Mouse (Mus musculus) midbrain, embryonic 14.5 days (tissue): ENCODE measurements at regions not wholly inside any gene's neighbourhood (a gene's known extent, or its start where the extent isn't known, plus 50 kb on each side); places are given as distances from the start of the nearest gene placed in this dataset.

Experiments used
- ATAC-seq: fragments of 200-750 bp; cut with Nextera tagmentation; 2 replicates; pipeline ENCODE4 v1.8.0; 2017; ENCODE audit warnings: moderate number of reproducible peaks, moderate library complexity; ENCODE audit not compliant: low FRiP score, low TSS enrichment
- DNase-seq: peaks from one replicate; pipeline ENCODE4 v3.0.0-alpha.2; 2015
- H3K27ac ChIP-seq: fragments of 300-500 bp; sonication (generic); replicated peaks from 2 replicates; pipeline ENCODE4 v1.5.1; 2014; ENCODE audit warnings: mild to moderate bottlenecking, low read depth, low read length, moderate library complexity
- H3K27me3 ChIP-seq: fragments of 300-500 bp; sonication (generic); 2 replicates; pipeline ENCODE4 v1.6.1; 2014; ENCODE audit warnings: low read length, control low read depth, mixed read lengths; ENCODE audit not compliant: control insufficient read depth, insufficient read depth
- H3K36me3 ChIP-seq: fragments of 300-500 bp; sonication (generic); 2 replicates; pipeline ENCODE4 v1.6.1; 2014; ENCODE audit warnings: low read length, control low read depth; ENCODE audit not compliant: control insufficient read depth, insufficient read depth
- H3K4me1 ChIP-seq: fragments of 300-500 bp; sonication (generic); 2 replicates; pipeline ENCODE4 v1.6.1; 2014; ENCODE audit warnings: mild to moderate bottlenecking, antibody characterized with exemption, low read length, control low read depth; ENCODE audit not compliant: control insufficient read depth, insufficient read depth
- H3K4me2 ChIP-seq: fragments of 300-500 bp; sonication (generic); 2 replicates; pipeline ENCODE4 v1.6.1; 2014; ENCODE audit warnings: mild to moderate bottlenecking, low read length, moderate library complexity
- H3K4me3 ChIP-seq: fragments of 300-500 bp; sonication (generic); replicated peaks from 2 replicates; pipeline ENCODE4 v1.5.1; 2014; ENCODE audit warnings: low read depth, low read length
- H3K9ac ChIP-seq: fragments of 300-500 bp; sonication (generic); replicated peaks from 2 replicates; pipeline ENCODE4 v1.6.1; 2014; ENCODE audit warnings: mild to moderate bottlenecking, low read length, moderate library complexity
- H3K9me3 ChIP-seq: fragments of 300-500 bp; sonication (generic); 2 replicates; pipeline ENCODE4 v1.6.1; 2016; ENCODE audit warnings: low read length, control low read depth, mixed read lengths; ENCODE audit not compliant: control insufficient read depth
- WGBS: fragments of 180-500 bp; shearing (Covaris S2); extraction: QIAGEN DNeasy Blood & Tissue Kit; methylation state at CpG from one replicate; pipeline ENCODE4 v1.1.7; 2014; 5-methylcytosine and 5-hydroxymethylcytosine counted together

GRCm38 (mm10) chr12:35283925-35284324, 236.9 kb downstream of the Snx13 start:
- WGBS, result 68% methylated on average over 5 of the region's 5 CpGs
- no peaks in the 10 kb centered on the region for H3K36me3 ChIP-seq
- no peaks in the 10 kb centered on the region for H3K4me1 ChIP-seq
- ATAC-seq, result no peak
- no peaks in the 10 kb centered on the region for H3K9me3 ChIP-seq
- H3K27me3 ChIP-seq, result no peaks in the 10 kb centered on the region
- no peak overlapping the region for H3K4me2 ChIP-seq
- H3K27ac ChIP-seq, result no peak overlapping the region
- no peak overlapping the region for H3K9ac ChIP-seq
- peak; percentile 8 for DNase-seq
- no peak overlapping the region for H3K4me3 ChIP-seq

GRCm38 (mm10) chr12:35283407-35283806, 236.4 kb downstream of the Snx13 start:
- H3K27me3 ChIP-seq, result no peaks in the 10 kb centered on the region
- DNase-seq, result no peak
- no peak overlapping the region for H3K9ac ChIP-seq
- no peaks in the 10 kb centered on the region for H3K36me3 ChIP-seq
- no peak for ATAC-seq
- H3K9me3 ChIP-seq, result no peaks in the 10 kb centered on the region
- H3K4me3 ChIP-seq, result no peak overlapping the region
- H3K4me2 ChIP-seq, result no peak overlapping the region
- H3K4me1 ChIP-seq, result no peaks in the 10 kb centered on the region
- H3K27ac ChIP-seq, result no peak overlapping the region

- Histone ChIP-seq H3K4me2 (no peak overlapping the region), H3K27me3 (no peaks in the 10 kb centered on the region), H3K9ac (no peak overlapping the region), H3K4me1 (no peaks in the 10 kb centered on the region), H3K4me3 (no peak overlapping the region), H3K36me3 (no peaks in the 10 kb centered on the region), H3K9me3 (no peaks in the 10 kb centered on the region), H3K27ac (no peak overlapping the region)
- no peak for DNase-seq
- no peak for ATAC-seq
Measured at GRCm38 (mm10) chr12:35269465-35269864, 222.5 kb downstream of the Snx13 start.

GRCm38 (mm10) chr12:35268006-35268405, 221.0 kb downstream of the Snx13 start:
- no peaks in the 10 kb centered on the region for H3K4me1 ChIP-seq
- no peak for ATAC-seq
- 74% methylated on average over 2 of the region's 2 CpGs for WGBS
- no peak for DNase-seq
- H3K36me3 ChIP-seq, result no peaks in the 10 kb centered on the region
- H3K27ac ChIP-seq, result no peak overlapping the region
- no peaks in the 10 kb centered on the region for H3K9me3 ChIP-seq
- H3K4me3 ChIP-seq, result no peak overlapping the region
- H3K9ac ChIP-seq, result no peak overlapping the region
- no peaks in the 10 kb centered on the region for H3K27me3 ChIP-seq
- no peak overlapping the region for H3K4me2 ChIP-seq

- Histone ChIP-seq H3K9ac (no peak overlapping the region), H3K4me2 (no peak overlapping the region), H3K9me3 (no peaks in the 10 kb centered on the region), H3K36me3 (no peaks in the 10 kb centered on the region), H3K4me3 (no peak overlapping the region), H3K27me3 (no peaks in the 10 kb centered on the region), H3K27ac (no peak overlapping the region), H3K4me1 (no peaks in the 10 kb centered on the region)
- no peak for DNase-seq
- 64% methylated on average over 6 of the region's 6 CpGs for WGBS
- ATAC-seq, result no peak
Measured at GRCm38 (mm10) chr12:35267023-35267654, 220.2 kb downstream of the Snx13 start.

- no peak for DNase-seq
- Histone ChIP-seq H3K36me3 (no peaks in the 10 kb centered on the region), H3K9me3 (no peaks in the 10 kb centered on the region), H3K4me1 (no peaks in the 10 kb centered on the region), H3K27ac (no peak overlapping the region), H3K4me2 (no peak overlapping the region), H3K27me3 (no peaks in the 10 kb centered on the region), H3K4me3 (no peak overlapping the region), H3K9ac (no peak overlapping the region)
- ATAC-seq, result no peak
Measured at GRCm38 (mm10) chr12:35259781-35260180, 212.8 kb downstream of the Snx13 start.

- DNase-seq (no peak), ATAC-seq (no peak)
- no peaks in the 10 kb centered on the region for H3K36me3 ChIP-seq
- H3K9ac ChIP-seq, result no peak overlapping the region
- no peak overlapping the region for H3K4me2 ChIP-seq
- H3K4me1 ChIP-seq, result no peaks in the 10 kb centered on the region
- WGBS, result 96% methylated on average over 2 of the region's 2 CpGs
- no peaks in the 10 kb centered on the region for H3K9me3 ChIP-seq
- no peak overlapping the region for H3K4me3 ChIP-seq
- H3K27ac ChIP-seq, result no peak overlapping the region
- H3K27me3 ChIP-seq, result no peaks in the 10 kb centered on the region
Measured at GRCm38 (mm10) chr12:35255723-35256401, 208.9 kb downstream of the Snx13 start.

GRCm38 (mm10) chr12:35248476-35248875, 201.5 kb downstream of the Snx13 start:
- Histone ChIP-seq H3K4me3 (no peak overlapping the region), H3K27ac (no peak overlapping the region), H3K27me3 (no peaks in the 10 kb centered on the region), H3K36me3 (no peaks in the 10 kb centered on the region), H3K9ac (no peak overlapping the region), H3K4me2 (no peak overlapping the region), H3K4me1 (no peaks in the 10 kb centered on the region), H3K9me3 (no peaks in the 10 kb centered on the region)
- ATAC-seq (no peak), DNase-seq (no peak)
- 87% methylated on average over 5 of the region's 5 CpGs for whole genome bisulfite sequencing

GRCm38 (mm10) chr12:35246226-35247014, 199.4 kb downstream of the Snx13 start:
- Histone ChIP-seq H3K9ac (no peak overlapping the region), H3K4me2 (no peak overlapping the region), H3K27ac (no peak overlapping the region), H3K4me3 (no peak overlapping the region), H3K9me3 (no peaks in the 10 kb centered on the region), H3K36me3 (no peaks in the 10 kb centered on the region), H3K4me1 (no peaks in the 10 kb centered on the region), H3K27me3 (no peaks in the 10 kb centered on the region)
- no peak for ATAC-seq
- 92% methylated on average over 5 of the region's 5 CpGs for WGBS
- DNase-seq, result no peak
